Mouse (Mus musculus) mesoderm, embryonic 11.5 days (tissue): ENCODE results near the gene Ogdhl.

Experiments
- DNase-seq: peaks from one replicate; pipeline ENCODE4 v3.0.0-alpha.2; 2012; ENCODE audit warnings: low read depth, low spot score

The Ogdhl gene

GRCm38 (mm10) chr14:32380099-32380480 lies 58.3 kb downstream of the Ogdhl start:
- DNase-seq, result no peak

GRCm38 (mm10) chr14:32381066-32381465 lies 59.2 kb downstream of the Ogdhl start:
- peak; percentile 49 for DNase-seq

GRCm38 (mm10) chr14:32381619-32382018 lies 59.8 kb downstream of the Ogdhl start:
- DNase-seq, result no peak

- peak; percentile 77 for DNase-seq
Measured at GRCm38 (mm10) chr14:32388196-32388595, 66.4 kb downstream of the Ogdhl start, which contains the start of gene 1700024G13Rik. Gene 1700024G13Rik, minus strand, starts transcription at chr14:32388391.
